Mouse (Mus musculus) embryonic stem cell, embryonic (primary cell): ENCODE results near the gene Atp8b5.

ENCODE experiments used
- CTCF ChIA-PET, 4 experiments: fragments of 300-600 bp in 2 of 4; fragments of 350-600 bp in 2 of 4; sonication (Branson Sonifier 250); formaldehyde crosslinking; loops; one replicate each; lab custom pipeline; 2022; ENCODE audit warnings: inconsistent platforms in 2 of 4; lab: Charles Lee
- POLR2A ChIA-PET, 4 experiments: fragments of 300-600 bp in 2 of 4; fragments of 350-600 bp in 2 of 4; sonication (Branson Sonifier 250); formaldehyde crosslinking; loops; one replicate each; lab custom pipeline; 2022; ENCODE audit warnings: antibody characterized with exemption in 4 of 4, inconsistent platforms in 1 of 4; lab: Charles Lee

Gene Atp8b5

DNA sequence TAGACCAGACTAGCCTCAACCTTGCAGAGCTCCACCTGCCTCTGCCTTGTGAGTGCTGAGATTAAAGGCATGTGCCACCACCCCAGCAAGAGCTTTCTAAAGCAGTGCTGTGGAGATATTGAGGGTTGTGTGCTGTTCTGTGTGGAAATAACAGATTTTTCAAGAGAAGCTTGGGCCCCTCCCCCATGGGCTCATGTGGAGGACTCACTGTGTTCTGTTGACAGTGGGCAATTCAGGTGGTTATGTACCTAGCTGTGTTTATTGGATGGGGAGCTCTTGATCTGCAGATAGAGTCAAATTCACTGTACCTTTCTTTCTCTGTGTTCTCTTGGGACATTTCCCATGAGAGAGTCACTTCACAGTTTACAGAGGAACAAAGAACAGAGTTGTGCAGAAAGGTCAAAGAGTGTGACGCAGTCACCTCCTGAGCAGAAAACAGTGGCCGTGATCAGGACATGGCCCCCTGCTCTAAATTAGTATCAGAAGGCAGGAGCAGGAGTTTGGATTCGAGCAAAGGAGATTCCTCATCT lies 124.6 kb downstream of the Atp8b5 start:
- CTCF ChIA-PET = interaction anchor here in 2 of 4 experiments (0.6 to 1.0 kb wide), 2 partner anchors 9 to 354 kb away, joined by 6 to 9 read pairs; no protein-coding TSS in a partner anchor
- POLR2A ChIA-PET = interaction anchor here in 1 of 4 experiments (0.9 kb wide), 1 partner anchor 333 kb away, joined by 3 read pairs; the partner anchor contains the start of gene Unc13b

DNA sequence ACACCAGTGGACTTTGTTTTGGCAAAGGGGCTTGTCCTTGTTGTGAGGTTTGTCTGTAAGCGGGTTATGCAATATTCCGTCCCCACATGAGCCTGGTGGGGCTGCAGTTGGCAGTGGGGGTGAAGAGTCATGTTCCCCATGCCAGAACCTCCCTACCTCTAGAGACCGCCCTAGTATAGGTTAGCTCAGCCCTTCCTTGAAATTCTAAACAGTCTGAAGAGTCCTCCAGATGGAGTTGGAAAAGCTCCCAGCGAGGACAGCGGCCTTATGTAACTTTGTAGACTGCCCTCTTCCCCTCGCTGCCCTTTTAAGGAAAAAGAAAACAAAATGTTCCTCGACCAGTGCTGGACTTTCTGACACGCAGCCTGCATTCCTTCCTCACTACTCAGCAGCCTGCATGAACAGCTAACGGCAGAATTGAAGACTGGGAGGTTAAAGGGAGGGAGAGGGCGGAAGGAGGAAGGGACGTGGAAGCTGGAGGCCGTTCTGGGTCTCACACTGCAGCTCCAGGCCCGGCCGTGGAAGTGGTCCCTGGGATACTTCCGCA lies 127.5 kb downstream of the Atp8b5 start:
- ChIA-PET POLR2A (interaction anchor here (0.6 to 2.3 kb wide), 6 partner anchors 10 to 12 kb away, joined by 3 to 13 read pairs (median 4); no protein-coding TSS in a partner anchor), CTCF (interaction anchor here in 2 of 4 experiments (0.6 to 1.6 kb wide), 4 partner anchors 8 to 37 kb away, joined by 3 to 5 read pairs (median 4); partner anchors contain the start of gene Rusc2 (in 1 of the 2))

DNA sequence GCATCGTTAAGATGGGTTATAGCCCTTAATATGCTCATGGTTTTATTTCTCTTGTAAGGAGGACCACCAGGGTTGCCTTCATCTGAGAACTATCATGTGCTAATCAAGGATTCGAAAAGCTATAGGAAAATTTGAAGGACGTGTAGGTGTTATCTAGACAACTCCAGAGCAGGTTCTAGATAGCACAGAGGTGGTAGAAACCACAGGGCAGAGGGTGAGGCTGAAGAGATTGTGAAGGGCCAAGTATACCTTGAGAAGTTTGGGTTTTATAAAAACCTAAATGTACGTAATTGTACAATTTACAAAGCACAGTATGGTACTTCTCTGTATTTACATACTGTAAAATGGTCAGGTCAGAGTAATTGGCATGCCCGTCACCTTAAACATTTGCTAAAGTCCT lies 128.2 kb downstream of the Atp8b5 start:
- ChIA-PET CTCF (interaction anchor here in 2 of 4 experiments (0.6 to 1.6 kb wide), 3 partner anchors 8 to 37 kb away, joined by 3 to 5 read pairs (median 4); no protein-coding TSS in a partner anchor), POLR2A (interaction anchor here (0.6 to 2.3 kb wide), 7 partner anchors 9 to 13 kb away, joined by 3 to 13 read pairs (median 4); no protein-coding TSS in a partner anchor)

DNA sequence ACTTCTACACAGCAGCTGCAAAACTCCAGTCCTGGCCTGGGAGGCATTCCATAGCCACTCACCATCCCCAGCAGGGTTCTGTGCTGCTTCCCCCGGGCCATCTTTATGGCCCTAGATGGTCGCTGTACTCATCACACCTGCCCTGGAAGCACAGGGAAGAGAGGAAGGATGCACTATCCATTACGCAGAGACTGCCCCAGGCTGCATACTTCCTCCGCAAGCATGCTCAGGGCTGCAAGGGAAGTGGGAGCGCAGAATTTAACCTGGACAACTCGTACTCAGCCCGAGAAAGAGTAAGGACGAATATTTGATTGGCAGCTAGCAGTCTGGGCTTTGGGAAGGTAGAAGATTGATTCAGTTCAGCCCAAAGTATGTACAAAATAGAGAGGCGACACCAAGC lies 128.9 kb downstream of the Atp8b5 start:
- POLR2A ChIA-PET = interaction anchor here in 2 of 4 experiments (0.9 to 1.7 kb wide), 2 partner anchors 10 to 13 kb away, joined by 3 to 4 read pairs; no protein-coding TSS in a partner anchor
- CTCF ChIA-PET = interaction anchor here in 1 of 4 experiments (1.6 kb wide), 1 partner anchor 10 kb away, joined by 5 read pairs; no protein-coding TSS in a partner anchor

DNA sequence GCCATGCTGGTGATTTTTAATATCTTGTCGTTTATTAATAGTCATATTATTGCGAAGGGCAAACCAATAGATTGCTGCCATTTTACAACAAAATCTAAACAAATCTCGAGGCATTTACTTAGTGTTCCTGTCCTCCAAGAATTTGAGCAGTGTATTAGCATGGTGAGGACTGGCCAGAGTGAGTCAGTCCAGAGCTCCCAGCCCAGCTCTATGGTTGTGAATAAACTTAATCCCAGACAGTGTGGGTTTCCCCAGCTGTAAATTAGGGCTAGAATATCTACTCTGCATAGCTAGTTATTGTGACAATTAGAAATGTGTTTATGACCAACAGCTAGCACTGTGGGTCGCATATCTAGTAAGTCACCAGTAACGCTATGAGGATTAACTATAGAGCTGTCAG lies 129.4 kb downstream of the Atp8b5 start:
- ChIA-PET POLR2A (interaction anchor here in 1 of 4 experiments (1.7 kb wide), 1 partner anchor 10 kb away, joined by 4 read pairs; no protein-coding TSS in a partner anchor), CTCF (no interaction called here)

DNA sequence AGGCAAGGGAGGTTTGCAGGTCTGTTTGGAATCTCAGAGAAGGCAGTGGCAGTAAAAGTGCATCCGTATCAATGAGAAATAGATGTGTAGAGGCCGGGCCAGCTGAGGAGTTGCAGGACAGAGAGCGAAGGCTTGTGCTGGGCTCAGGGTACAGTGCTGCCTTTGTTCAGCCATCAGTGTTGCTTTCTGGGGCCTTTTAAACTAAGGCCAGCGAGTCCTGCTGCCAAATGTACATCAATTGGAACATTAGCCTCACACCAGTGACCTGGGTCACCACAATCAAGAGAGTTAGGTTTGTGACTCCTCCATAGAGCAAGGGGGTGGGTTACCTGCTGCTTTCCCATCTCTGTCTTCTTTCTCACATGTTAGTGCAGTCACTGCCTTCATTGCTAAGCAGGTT lies 131.1 kb downstream of the Atp8b5 start:
- POLR2A ChIA-PET = interaction anchor here (1.2 to 2.8 kb wide), 6 partner anchors 10 to 16 kb away, joined by 3 to 14 read pairs (median 7); partner anchors contain the start of gene Rusc2 (in 2 of the 4)
- CTCF ChIA-PET = interaction anchor here in 1 of 4 experiments (0.8 kb wide), 1 partner anchor 9 kb away, joined by 3 read pairs; no protein-coding TSS in a partner anchor

DNA sequence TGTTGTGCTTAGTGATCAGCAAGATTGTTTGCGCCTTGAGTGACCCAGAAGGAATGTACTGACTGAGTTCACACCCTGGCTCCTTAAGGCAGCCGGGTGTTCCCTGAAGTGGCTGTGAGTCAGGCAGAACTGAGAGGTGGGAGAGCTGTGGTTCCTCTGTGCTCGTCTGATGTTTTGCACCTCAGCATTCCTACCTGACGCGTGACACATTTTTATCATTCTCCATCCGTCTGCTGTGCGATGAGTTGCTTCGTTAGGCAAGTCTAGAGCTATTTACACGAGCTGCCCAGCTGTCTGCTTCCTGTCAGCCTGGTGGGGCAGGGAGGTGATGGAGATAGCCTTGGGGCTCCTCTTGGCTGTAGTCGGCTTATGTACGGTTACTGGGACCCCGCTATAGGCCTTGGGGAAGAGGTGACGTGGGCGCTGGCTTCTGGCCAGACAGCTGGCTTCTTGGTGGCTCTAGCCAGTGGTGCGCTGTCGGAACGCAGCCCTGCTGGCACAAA lies 131.9 kb downstream of the Atp8b5 start:
- ChIA-PET POLR2A (interaction anchor here (0.7 to 2.8 kb wide), 21 partner anchors 9 to 397 kb away, joined by 3 to 14 read pairs (median 4); partner anchors contain the start of genes Arhgef39 (in 2 of the 4) and Rusc2 (in 2 of the 4)), CTCF (interaction anchor here in 3 of 4 experiments (0.8 to 1.6 kb wide), 5 partner anchors 8 to 33 kb away, joined by 3 read pairs; partner anchors contain the start of gene Rusc2 (in 1 of the 3))

DNA sequence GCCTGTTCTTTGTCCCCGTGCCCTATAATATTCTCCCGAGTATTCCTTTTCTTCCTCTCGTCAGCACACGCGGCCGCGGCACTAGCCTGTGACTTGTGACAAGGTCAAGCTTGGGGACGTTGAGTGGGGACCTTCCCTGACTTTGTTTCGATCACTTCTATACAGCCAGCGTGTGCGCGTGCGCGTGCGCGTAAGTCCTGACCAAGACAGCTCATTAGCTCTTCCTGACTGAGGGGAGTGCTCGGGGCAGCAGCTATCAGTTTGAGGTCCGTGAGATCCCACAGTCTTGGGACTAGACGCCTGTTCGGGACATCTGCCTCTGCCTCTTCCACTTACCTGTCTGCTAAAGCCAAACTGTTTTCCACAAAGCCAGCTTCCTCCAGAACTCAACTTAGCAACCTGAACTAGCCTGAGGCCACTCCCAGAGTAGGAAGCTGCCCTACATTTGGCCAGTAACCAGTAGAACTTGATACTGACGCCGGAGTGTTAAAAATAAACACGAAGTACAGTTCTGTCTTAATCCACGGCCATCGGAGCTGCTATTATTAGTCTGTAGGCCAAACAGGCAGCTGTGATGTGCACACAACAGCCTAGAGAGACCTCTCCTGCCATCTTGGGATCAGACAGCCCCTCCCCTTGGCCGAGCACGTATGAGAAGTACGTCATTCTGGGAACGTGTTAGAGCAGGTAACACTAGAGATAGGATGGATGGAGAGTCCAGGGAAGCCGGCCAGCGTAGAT lies 132.6 kb downstream of the Atp8b5 start:
- CTCF ChIA-PET = interaction anchor here in 3 of 4 experiments (0.8 to 1.6 kb wide), 4 partner anchors 9 to 32 kb away, joined by 3 read pairs; partner anchors contain the start of gene Rusc2 (in 1 of the 3)
- POLR2A ChIA-PET = interaction anchor here (0.7 to 2.8 kb wide), 20 partner anchors 8 to 235 kb away, joined by 3 to 14 read pairs (median 4); partner anchors contain the start of genes Arhgef39 (in 2 of the 4) and Rusc2 (in 2 of the 4)

DNA sequence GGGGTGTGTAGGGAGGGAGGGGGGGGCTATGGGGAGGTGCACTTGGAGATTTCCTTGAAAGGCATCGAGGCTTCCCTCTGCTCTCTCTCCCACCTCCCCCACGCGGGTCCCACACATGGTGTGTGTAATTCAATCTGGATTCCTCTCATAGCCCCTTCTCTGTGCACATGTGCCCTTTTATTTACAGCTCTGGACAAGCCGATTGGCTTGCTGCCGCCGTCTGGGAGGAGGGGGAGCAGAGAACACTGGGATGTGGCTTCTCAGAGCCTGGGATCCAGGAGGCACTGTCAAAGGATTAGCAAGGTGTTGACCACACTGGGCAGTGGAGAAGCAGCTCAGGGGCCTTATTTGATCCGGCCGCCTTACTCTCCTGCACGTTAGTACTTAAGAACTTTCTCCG lies 134.0 kb downstream of the Atp8b5 start:
- CTCF ChIA-PET = interaction anchor here in 1 of 4 experiments (0.5 kb wide), 1 partner anchor 81 kb away, joined by 7 read pairs; no protein-coding TSS in a partner anchor

DNA sequence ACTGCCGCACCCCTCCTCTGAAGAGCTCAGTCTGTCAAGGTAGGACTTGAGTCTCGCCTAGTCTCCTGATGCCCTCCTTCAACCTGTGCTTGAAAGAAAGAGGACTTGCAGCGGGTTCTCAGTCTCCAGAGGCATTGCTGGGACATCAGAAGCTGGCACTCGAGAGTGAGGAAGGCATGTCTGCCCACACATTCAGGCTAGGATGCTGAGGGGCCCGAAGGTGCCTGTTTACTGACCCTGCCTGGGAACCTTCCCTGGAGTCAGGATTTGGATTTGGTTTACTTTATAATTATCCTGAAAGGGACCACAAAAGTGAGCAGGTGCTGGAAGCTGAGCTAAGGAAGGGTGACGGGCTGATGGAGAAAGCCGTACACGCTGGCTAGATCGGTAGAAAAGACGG lies 134.5 kb downstream of the Atp8b5 start:
- ChIA-PET POLR2A (interaction anchor here in 3 of 4 experiments (0.6 to 1.7 kb wide), 11 partner anchors 11 to 193 kb away, joined by 3 to 5 read pairs (median 3); no protein-coding TSS in a partner anchor), CTCF (interaction anchor here in 1 of 4 experiments (0.5 kb wide), 1 partner anchor 80 kb away, joined by 7 read pairs; no protein-coding TSS in a partner anchor)

More for the DNA sequence above, 134.0 kb downstream of the Atp8b5 start:
- POLR2A ChIA-PET = interaction anchor here in 2 of 4 experiments (0.6 to 1.7 kb wide), 7 partner anchors 11 to 40 kb away, joined by 3 to 5 read pairs (median 3); no protein-coding TSS in a partner anchor

DNA sequence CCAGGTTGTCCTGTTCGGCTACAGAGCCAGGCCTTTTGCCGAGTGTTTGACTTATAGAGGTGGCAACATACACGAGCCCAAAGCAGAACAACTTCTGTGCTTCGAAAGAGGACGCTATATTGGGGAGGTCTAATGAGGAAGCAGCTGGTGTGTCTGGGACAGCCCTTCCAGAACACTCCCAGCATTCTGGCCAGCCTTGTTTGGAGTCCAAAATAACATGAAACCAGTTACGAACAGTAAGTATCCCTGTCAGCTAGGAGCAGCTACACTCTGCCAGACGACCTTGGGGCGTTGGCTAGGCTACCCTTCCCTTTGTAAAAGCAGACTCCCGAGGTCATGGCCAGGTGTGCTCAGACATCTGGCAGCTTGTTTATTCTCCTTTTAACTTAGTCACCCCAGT lies 135.3 kb downstream of the Atp8b5 start:
- CTCF ChIA-PET = no interaction called here
- POLR2A ChIA-PET = interaction anchor here in 3 of 4 experiments (0.7 to 1.7 kb wide), 8 partner anchors 13 to 68 kb away, joined by 3 to 4 read pairs (median 3); partner anchors contain the start of gene Rusc2 (in 1 of the 3)

DNA sequence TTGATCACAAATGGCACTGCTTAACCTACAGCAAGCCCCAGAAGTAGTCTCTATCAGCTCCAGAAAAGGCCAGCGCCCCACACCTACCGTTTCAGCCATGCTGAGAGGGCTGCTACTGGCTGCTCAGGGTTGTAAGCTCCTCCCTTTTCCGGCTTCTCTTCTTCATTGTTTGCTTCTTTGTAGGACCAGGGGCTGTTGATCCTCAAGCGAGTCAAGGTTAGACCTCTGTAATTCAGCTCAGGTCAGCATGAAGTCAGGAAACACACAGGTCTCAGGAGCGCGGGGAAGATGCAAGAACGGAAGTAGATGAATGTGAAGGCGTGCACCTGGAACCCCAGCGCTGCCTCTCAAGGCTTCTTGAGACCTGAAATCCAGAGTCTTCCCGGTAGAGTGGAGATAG lies 137.7 kb downstream of the Atp8b5 start:
- CTCF ChIA-PET = interaction anchor here in 2 of 4 experiments (0.5 to 1.4 kb wide), 4 partner anchors 27 to 73 kb away, joined by 3 to 5 read pairs (median 4); no protein-coding TSS in a partner anchor
- POLR2A ChIA-PET = interaction anchor here (0.6 to 4.2 kb wide), 18 partner anchors 10 to 346 kb away, joined by 3 to 19 read pairs (median 5); partner anchors contain the start of genes Atp8b5 (in 1 of the 4) and Rusc2 (in 1 of the 4)

DNA sequence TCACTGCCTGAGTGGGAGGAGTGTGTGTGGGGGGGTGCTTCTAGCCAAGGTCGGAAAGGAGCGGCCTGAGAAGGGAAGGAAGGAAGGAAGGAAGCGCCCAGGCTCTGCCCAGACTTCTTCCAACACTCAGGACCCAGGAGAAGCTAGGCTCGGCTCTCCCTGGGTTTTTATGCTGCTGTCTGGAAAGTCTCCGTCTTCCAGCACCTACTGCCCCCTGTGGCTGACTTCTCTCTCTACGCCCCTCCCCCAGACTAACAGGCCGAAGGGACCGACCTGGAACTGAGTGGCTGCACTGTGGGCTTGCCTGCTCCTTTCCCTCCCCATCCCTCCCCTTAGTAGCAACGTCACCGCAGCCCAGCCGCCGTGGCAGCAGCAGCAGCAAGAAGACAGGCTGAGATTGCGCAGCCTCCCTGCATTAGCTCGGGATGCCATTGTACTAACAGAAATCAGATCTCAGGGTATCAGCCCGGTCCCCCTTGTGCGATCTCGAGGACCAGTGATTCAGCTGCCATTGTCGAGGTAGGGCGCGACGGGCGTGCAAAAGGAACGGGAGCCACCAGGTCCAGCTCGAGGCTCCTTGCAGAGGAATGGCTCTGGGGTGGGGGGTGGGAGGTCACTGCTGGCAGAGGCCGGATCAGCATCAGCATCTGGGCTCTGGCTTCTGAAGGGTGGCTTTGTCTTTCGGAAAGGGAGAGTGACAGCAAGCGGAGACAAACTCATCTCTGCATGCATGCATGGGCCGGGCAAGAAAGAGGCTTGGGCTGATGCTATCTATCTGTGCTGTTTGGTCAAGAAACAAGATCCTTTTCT lies 139.4 kb downstream of the Atp8b5 start:
- ChIA-PET POLR2A (interaction anchor here (0.6 to 4.2 kb wide), 40 partner anchors 7 to 406 kb away, joined by 3 to 19 read pairs (median 4); partner anchors contain the start of genes Rusc2 (in 2 of the 4), Ccdc107 (in 1 of the 4), Creb3 (in 1 of the 4) and Fam214b (in 1 of the 4)), CTCF (interaction anchor here (0.5 to 1.9 kb wide), 19 partner anchors 8 to 359 kb away, joined by 3 to 7 read pairs (median 4); no protein-coding TSS in a partner anchor)

DNA sequence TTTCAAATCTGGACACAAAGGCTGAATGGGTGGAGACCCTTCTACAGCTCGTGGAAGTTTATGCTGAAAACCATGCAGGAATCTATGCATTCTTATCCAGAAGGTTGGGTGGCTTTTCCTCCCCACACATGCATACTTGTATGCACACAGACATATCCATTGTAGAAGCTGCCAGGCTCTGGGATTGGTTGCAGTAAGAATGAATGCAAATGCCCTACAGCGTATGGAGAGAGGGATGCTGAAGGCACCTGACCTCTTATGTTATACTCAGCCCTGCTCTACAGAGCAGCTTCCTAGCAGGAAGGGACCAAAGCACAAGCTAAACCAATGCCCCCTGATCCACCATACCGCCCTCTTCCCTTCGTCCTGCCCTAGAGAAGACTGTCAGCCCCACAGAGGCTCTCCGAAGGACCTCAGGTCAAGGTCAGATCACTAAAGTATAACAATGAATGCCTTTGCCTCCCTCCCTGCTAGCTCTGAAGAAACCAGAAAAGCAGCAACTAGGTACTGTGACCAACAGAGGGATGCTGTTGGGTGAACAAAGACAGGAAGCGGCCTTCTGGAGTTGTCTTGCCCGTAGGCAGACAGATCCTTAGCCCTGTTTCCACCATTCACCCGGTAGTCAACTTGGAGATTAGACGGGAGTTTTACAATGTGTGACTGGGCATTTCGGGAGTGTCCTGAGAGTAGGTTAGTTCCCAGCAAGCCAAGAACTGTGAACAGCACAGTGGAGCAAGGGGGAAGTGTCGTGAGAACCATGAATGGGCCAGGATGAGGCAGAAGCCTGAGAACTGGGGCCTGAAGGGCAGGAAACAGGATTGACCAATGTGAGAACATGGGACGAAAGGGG lies 140.3 kb downstream of the Atp8b5 start:
- ChIA-PET CTCF (interaction anchor here (0.6 to 1.9 kb wide), 12 partner anchors 8 to 324 kb away, joined by 3 to 6 read pairs (median 4); no protein-coding TSS in a partner anchor), POLR2A (interaction anchor here (0.6 to 4.2 kb wide), 27 partner anchors 8 to 407 kb away, joined by 3 to 19 read pairs (median 4); partner anchors contain the start of genes Rusc2 (in 2 of the 4), Ccdc107 (in 1 of the 4), Fam214b (in 1 of the 4) and Vcp (in 1 of the 4))

DNA sequence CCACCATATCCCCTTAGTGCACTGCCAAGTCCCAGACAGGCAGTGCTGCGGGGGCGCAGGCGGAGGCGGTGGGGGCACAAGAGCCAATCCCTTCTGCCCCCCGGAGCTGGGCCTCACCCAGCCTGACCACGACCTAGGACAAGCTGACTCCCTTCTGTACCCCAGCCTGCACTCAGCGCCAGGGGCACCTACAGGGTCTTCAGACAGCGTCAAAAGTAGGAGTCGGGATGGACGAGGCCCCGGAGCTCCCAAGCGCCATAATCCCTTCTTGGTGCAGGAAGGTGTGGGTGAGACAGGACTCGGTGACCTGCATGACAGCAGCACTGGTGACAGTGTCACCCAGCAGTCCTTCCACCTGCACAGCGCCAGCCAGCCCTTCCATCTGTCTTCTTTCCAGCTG lies 147.8 kb downstream of the Atp8b5 start:
- ChIA-PET CTCF (interaction anchor here in 2 of 4 experiments (0.5 to 2.0 kb wide), 3 partner anchors 32 to 368 kb away, joined by 3 to 7 read pairs (median 3); partner anchors contain the start of gene Atp8b5 (in 1 of the 2)), POLR2A (interaction anchor here (0.5 to 3.5 kb wide), 7 partner anchors 9 to 414 kb away, joined by 3 to 19 read pairs (median 4); partner anchors contain the start of genes Ccdc107 (in 1 of the 4) and Vcp (in 1 of the 4))
